Mouse (Mus musculus): ENCODE data around the gene Zfand3. TPM values are rescaled to one million over a fixed set of nuclear protein-coding genes. Genes with fewer than 3 reads are reported as not detected.

The Zfand3 gene
- total and polyA plus RNA-seq, 3 experiments, result 23.2 to 44.0 (median 23.5) TPM

DNA sequence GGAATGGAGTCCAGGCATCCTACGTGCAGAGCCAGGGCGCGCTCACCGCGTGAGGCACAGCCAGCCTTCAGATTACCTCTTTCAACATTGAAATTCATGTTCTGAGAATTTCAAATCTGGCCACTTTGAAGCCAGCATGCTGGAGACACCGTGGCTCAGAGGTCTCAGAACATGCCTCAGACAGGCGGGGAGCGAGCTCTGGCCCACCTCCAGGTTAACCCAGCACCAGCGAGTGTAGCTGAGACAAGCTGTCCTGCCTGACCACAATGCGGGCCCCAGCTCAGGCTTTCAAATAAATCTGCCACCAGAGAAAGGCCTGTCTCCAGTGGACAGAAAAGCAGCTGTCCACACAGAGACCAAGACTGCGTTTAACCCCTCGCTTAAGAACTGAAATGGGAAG lies 208.1 kb downstream of the Zfand3 start:
- no peaks in the 10 kb centered on the region for H3K27me3 ChIP-seq (replicated peaks)
- no peak overlapping the region for H3K4me3 ChIP-seq (replicated peaks in 1 of 3; ENCODE audit: low read depth in 2 of 3, low read length in 2 of 3, poor library complexity in 1 of 3)
- in situ Hi-C loops (cut with MboI; ENCODE audit: low pct_ligation_motif_present, low pct_unique_long_range_greater_than_20kb, low sequenced_read_pairs), result no loop called here
- H3K4me2 ChIP-seq (ENCODE audit: insufficient read depth, low read depth, poor library complexity, severe bottlenecking), result no peak overlapping the region
- no peak for DNase-seq (ENCODE audit: extremely low read depth)
- H3K79me2 ChIP-seq (replicated peaks; ENCODE audit: control insufficient read depth, extremely low read depth, insufficient read depth, poor library complexity, severe bottlenecking), result no peaks in the 10 kb centered on the region
- peaks cover 25 to 73% of the 10 kb centered on the region in 2 experiments for H3K36me3 ChIP-seq (replicated peaks in 1 of 2; ENCODE audit: control insufficient read depth in 1 of 2, insufficient read depth in 1 of 2, low read length in 1 of 2)
- H3K4me1 ChIP-seq (ENCODE audit: control insufficient read depth in 1 of 2, insufficient read depth in 2 of 2), result no peaks in the 10 kb centered on the region
- H3K9ac ChIP-seq (ENCODE audit: insufficient read depth, low read depth), result no peak overlapping the region
- dilution Hi-C loops (cut with MboI; ENCODE audit: extremely low pct_ligation_motif_present, extremely low pct_unique_long_range_greater_than_20kb, low sequenced_read_pairs), result no loop called here
- no peaks in the 10 kb centered on the region for H3K9me3 ChIP-seq (replicated peaks; ENCODE audit: low read length)
- H3K27ac ChIP-seq (ENCODE audit: insufficient read depth, low read depth), result no peak overlapping the region
- TF ChIP-seq KAT2A (IDR thresholded peaks at IDR 0.05; ENCODE audit: insufficient replicate concordance, low read length) (no peak), CHD1 (IDR thresholded peaks at IDR 0.05; ENCODE audit: low read depth, low read length) (no peak), UBTF (IDR thresholded peaks at IDR 0.05; ENCODE audit: low read depth, low read length) (no peak), TCF12 (IDR thresholded peaks at IDR 0.05; ENCODE audit: low read depth, low read length) (no peak), MYC (IDR thresholded peaks at IDR 0.05; ENCODE audit: low read depth, low read length) (no peak), RAD21 (IDR thresholded peaks at IDR 0.05; ENCODE audit: low read depth, low read length) (no peak), HCFC1 (IDR thresholded peaks at IDR 0.05; ENCODE audit: low read depth, low read length) (no peak), NELFE (IDR thresholded peaks at IDR 0.05; ENCODE audit: low read depth, low read length) (no peak), NRF1 (IDR thresholded peaks at IDR 0.05; ENCODE audit: low read depth, low read length) (no peak), MEF2A (IDR thresholded peaks at IDR 0.05; ENCODE audit: borderline replicate concordance, low read depth, low read length) (no peak), MXI1 (IDR thresholded peaks at IDR 0.05; ENCODE audit: low read depth, low read length) (no peak), JUND (conservative IDR thresholded peaks at IDR 0.05; ENCODE audit: low read depth, low read length) (no peak), BHLHE40 (IDR thresholded peaks at IDR 0.05; ENCODE audit: low read depth, low read length) (no peak), MAX (IDR thresholded peaks at IDR 0.05; ENCODE audit: low read length) (no peak), ZC3H11A (IDR thresholded peaks at IDR 0.05; ENCODE audit: low read depth, low read length) (no peak), POLR2A (IDR thresholded peaks at IDR 0.05; ENCODE audit: low read depth, low read length) (no peak), RCOR1 (conservative IDR thresholded peaks at IDR 0.05; ENCODE audit: low read depth, low read length) (no peak)

DNA sequence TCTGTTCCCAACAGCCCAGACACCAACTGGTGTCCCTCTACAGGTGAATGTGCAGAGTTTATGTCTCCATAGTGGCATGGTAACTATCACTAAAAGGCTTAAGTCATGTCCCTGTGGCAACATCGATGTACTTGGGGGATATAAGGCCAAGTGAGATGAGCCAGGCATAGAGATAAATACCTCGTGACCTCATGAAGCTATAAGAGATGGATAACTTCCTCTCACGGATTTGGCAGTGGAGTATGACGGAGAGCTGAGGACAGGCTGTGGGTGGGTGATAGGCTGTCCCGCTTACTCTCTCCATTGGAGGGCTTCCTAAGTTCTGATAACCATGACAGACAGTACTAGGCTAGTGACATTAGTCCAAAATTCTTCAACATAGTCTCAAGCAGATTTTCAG lies 208.8 kb downstream of the Zfand3 start:
- Histone ChIP-seq H3K36me3 (replicated peaks in 1 of 2; ENCODE audit: control insufficient read depth in 1 of 2, insufficient read depth in 1 of 2, low read length in 1 of 2) (peaks cover 19 to 73% of the 10 kb centered on the region in 2 experiments), H3K9ac (ENCODE audit: insufficient read depth, low read depth) (no peak overlapping the region), H3K27me3 (replicated peaks) (no peaks in the 10 kb centered on the region), H3K9me3 (replicated peaks; ENCODE audit: low read length) (no peaks in the 10 kb centered on the region), H3K4me3 (replicated peaks in 1 of 3; ENCODE audit: low read depth in 2 of 3, low read length in 2 of 3, poor library complexity in 1 of 3) (no peak overlapping the region), H3K4me1 (ENCODE audit: control insufficient read depth in 1 of 2, insufficient read depth in 2 of 2) (no peaks in the 10 kb centered on the region), H3K27ac (ENCODE audit: insufficient read depth, low read depth) (no peak overlapping the region), H3K4me2 (ENCODE audit: insufficient read depth, low read depth, poor library complexity, severe bottlenecking) (no peak overlapping the region), H3K79me2 (replicated peaks; ENCODE audit: control insufficient read depth, extremely low read depth, insufficient read depth, poor library complexity, severe bottlenecking) (no peaks in the 10 kb centered on the region)
- DNase-seq (ENCODE audit: extremely low read depth), result no peak
- TF ChIP-seq NELFE (IDR thresholded peaks at IDR 0.05; ENCODE audit: low read depth, low read length) (no peak), JUN (IDR thresholded peaks at IDR 0.05; ENCODE audit: insufficient read depth, low read depth, low read length) (no peak), ZNF384 (IDR thresholded peaks at IDR 0.05; ENCODE audit: low read depth, low read length) (no peak), CTCF (conservative IDR thresholded peaks at IDR 0.05 in 1 of 2, IDR thresholded peaks at IDR 0.05 in 1 of 2; ENCODE audit: low read depth in 2 of 2, low read length in 2 of 2) (no peak), POLR2AphosphoS2 (IDR thresholded peaks at IDR 0.05; ENCODE audit: low read depth, low read length) (no peak), JUND (conservative IDR thresholded peaks at IDR 0.05; ENCODE audit: low read depth, low read length) (no peak)
- dilution Hi-C loops (cut with MboI; ENCODE audit: extremely low pct_ligation_motif_present, extremely low pct_unique_long_range_greater_than_20kb, low sequenced_read_pairs) (no loop called here), in situ Hi-C loops (cut with MboI; ENCODE audit: low pct_ligation_motif_present, low pct_unique_long_range_greater_than_20kb, low sequenced_read_pairs) (no loop called here)
